Mouse (Mus musculus) brain, embryonic 14.5 days (tissue): ENCODE measurements at regions not wholly inside any gene's neighbourhood (a gene's known extent, or its start where the extent isn't known, plus 50 kb on each side); places are given as distances from the start of the nearest gene placed in this dataset.
A peak's percentile ranks its signal among the peaks of the same experiment; 100 is the strongest.

ENCODE experiments used
- DNase-seq: peaks from one replicate; pipeline ENCODE4 v3.0.0-alpha.2; 2011; ENCODE audit warnings: low read depth
- CTCF ChIP-seq: fragments of 200-500 bp; IDR thresholded peaks from 2 replicates; pipeline ENCODE4 v1.5.1; 2012; ENCODE audit warnings: inconsistent platforms, mild to moderate bottlenecking, moderate library complexity, borderline replicate concordance; ENCODE audit not compliant: insufficient read depth, insufficient read length; ENCODE audit errors: extremely low read depth
- POLR2A ChIP-seq: fragments of 200-500 bp; IDR thresholded peaks from 2 replicates; pipeline ENCODE4 v1.6.1; 2012; ENCODE audit warnings: mild to moderate bottlenecking, inconsistent platforms, borderline replicate concordance; ENCODE audit not compliant: poor library complexity, insufficient read depth, insufficient read length, severe bottlenecking; ENCODE audit errors: extremely low read depth

- TF ChIP-seq CTCF (peak; percentile 65; the same call in 1 of the 2 replicates), POLR2A (no peak)
- peak; percentile 84 for DNase-seq
Measured at GRCm38 (mm10) chr4:152731988-152732387, 254.3 kb upstream of the Kcnab2 start.

GRCm38 (mm10) chr4:152731082-152731720 is 253.5 kb upstream of the Kcnab2 start:
- peak; percentile 56 for DNase-seq
- no peak for TF ChIP-seq POLR2A
- TF ChIP-seq CTCF, result no peak

- TF ChIP-seq POLR2A (no peak), CTCF (no peak)
- DNase-seq, result no peak
Measured at GRCm38 (mm10) chr4:152729421-152729820, 251.8 kb upstream of the Kcnab2 start.

GRCm38 (mm10) chr4:152725881-152726280 is 248.2 kb upstream of the Kcnab2 start:
- DNase-seq, result peak; percentile 91
- TF ChIP-seq CTCF (no peak), POLR2A (no peak)

GRCm38 (mm10) chr4:152725423-152725822 is 247.8 kb upstream of the Kcnab2 start:
- peak; percentile 48 for DNase-seq
- TF ChIP-seq CTCF, result no peak
- TF ChIP-seq POLR2A, result no peak

- TF ChIP-seq CTCF (no peak), POLR2A (no peak)
- DNase-seq, result no peak
Measured at GRCm38 (mm10) chr4:152724741-152725140, 247.1 kb upstream of the Kcnab2 start.

- TF ChIP-seq CTCF (no peak), POLR2A (no peak)
- DNase-seq, result no peak
Measured at GRCm38 (mm10) chr4:152724026-152724425, 246.4 kb upstream of the Kcnab2 start.

- no peak for DNase-seq
- TF ChIP-seq CTCF, result no peak
- TF ChIP-seq POLR2A, result no peak
Measured at GRCm38 (mm10) chr4:152720528-152720927, 242.9 kb upstream of the Kcnab2 start.

GRCm38 (mm10) chr4:152719416-152720127 is 241.9 kb upstream of the Kcnab2 start:
- peak; percentile 50 for DNase-seq
- TF ChIP-seq POLR2A, result no peak
- no peak for TF ChIP-seq CTCF

GRCm38 (mm10) chr4:152710339-152710738 is 232.7 kb upstream of the Kcnab2 start:
- peak; percentile 27 for DNase-seq
- no peak for TF ChIP-seq POLR2A
- no peak for TF ChIP-seq CTCF

- TF ChIP-seq CTCF, result peak; percentile 51
- no peak for TF ChIP-seq POLR2A
- DNase-seq, result no peak
Measured at GRCm38 (mm10) chr4:152700217-152700616, 222.5 kb upstream of the Kcnab2 start.

- TF ChIP-seq CTCF (no peak), POLR2A (no peak)
- peak; percentile 88 for DNase-seq
Measured at GRCm38 (mm10) chr4:152697247-152697960, 219.7 kb upstream of the Kcnab2 start.

GRCm38 (mm10) chr4:152691735-152692134 is 214.1 kb upstream of the Kcnab2 start:
- DNase-seq, result peak; percentile 52

More at GRCm38 (mm10) chr4:152691735-152692134, 214.1 kb upstream of the Kcnab2 start:
- no peak for TF ChIP-seq POLR2A
- TF ChIP-seq CTCF, result no peak
